Mouse (Mus musculus) MEL (cell line): ENCODE measurements around the gene Timp2. TPM values are rescaled to one million over a fixed set of nuclear protein-coding genes. Genes with fewer than 3 reads are reported as not detected.

Experiments
- DNase-seq: peaks from one replicate; pipeline ENCODE4 v3.0.0; 2011; ENCODE audit warnings: low read depth, low spot score
- H3K27ac ChIP-seq: 2 replicates; pipeline ENCODE4 v1.5.1; 2012; ENCODE audit warnings: low read depth, mild to moderate bottlenecking, control low read depth, low read length, moderate library complexity; ENCODE audit not compliant: control insufficient read depth
- H3K27me3 ChIP-seq, 2 experiments: fragments of 150-350 bp in 1 of 2; sonication (generic) in 1 of 2; 2 replicates each; pipeline ENCODE4 v1.6.1; 2012; ENCODE audit warnings: low read length in 2 of 2, mild to moderate bottlenecking in 2 of 2, improper control_type of control experiment in 1 of 2, moderate library complexity in 1 of 2; ENCODE audit not compliant: insufficient read depth in 2 of 2, control insufficient read depth in 1 of 2
- H3K36me3 ChIP-seq, 2 experiments: 2 replicates each; pipeline ENCODE4 v1.6.1; 2012 to 2014; ENCODE audit warnings: low read length in 2 of 2, improper control_type of control experiment in 1 of 2, inconsistent platforms in 1 of 2, mild to moderate bottlenecking in 1 of 2; ENCODE audit not compliant: insufficient read depth in 2 of 2, control insufficient read depth in 1 of 2
- H3K4me1 ChIP-seq, 2 experiments: fragments of 150-350 bp in 1 of 2; sonication (generic) in 1 of 2; 2 replicates each; pipeline ENCODE4 v1.6.1; 2012; ENCODE audit warnings: low read length in 2 of 2, improper control_type of control experiment in 1 of 2, mild to moderate bottlenecking in 1 of 2; ENCODE audit not compliant: insufficient read depth in 2 of 2, control insufficient read depth in 1 of 2
- H3K4me3 ChIP-seq, 2 experiments: fragments of 150-350 bp in 1 of 2; sonication (generic) in 1 of 2; 2 replicates each; pipeline ENCODE4 v1.5.1; 2012; ENCODE audit warnings: low read depth in 2 of 2, low read length in 2 of 2, mild to moderate bottlenecking in 2 of 2, moderate library complexity in 2 of 2, control low read depth in 1 of 2, improper control_type of control experiment in 1 of 2; ENCODE audit not compliant: control insufficient read depth in 1 of 2, insufficient read depth in 1 of 2
- H3K79me2 ChIP-seq: 2 replicates; pipeline ENCODE4 v1.6.1; 2012; ENCODE audit warnings: mild to moderate bottlenecking, low read length, moderate library complexity; ENCODE audit not compliant: control insufficient read depth, poor library complexity, insufficient read depth
- H3K9ac ChIP-seq: 2 replicates; pipeline ENCODE4 v1.6.1; 2012; ENCODE audit warnings: low read depth, mild to moderate bottlenecking, control low read depth, low read length, moderate library complexity; ENCODE audit not compliant: control insufficient read depth, poor library complexity, severe bottlenecking
- H3K9me3 ChIP-seq: fragments of 150-350 bp; sonication (generic); replicated peaks from 2 replicates; pipeline ENCODE4 v1.6.1; 2012; ENCODE audit warnings: mild to moderate bottlenecking, low read length, improper control_type of control experiment, moderate library complexity; ENCODE audit not compliant: insufficient read depth
- CHD1 ChIP-seq: IDR thresholded peaks from 2 replicates; pipeline ENCODE4 v1.6.1; 2012; ENCODE audit warnings: low read depth, mild to moderate bottlenecking, inconsistent platforms, low read length, improper control_type of control experiment
- CHD2 ChIP-seq: IDR thresholded peaks from 2 replicates; pipeline ENCODE4 v1.6.1; 2011; ENCODE audit warnings: low read length, improper control_type of control experiment
- E2F4 ChIP-seq: IDR thresholded peaks from 2 replicates; pipeline ENCODE4 v1.6.1; 2011; ENCODE audit warnings: low read depth, low read length, improper control_type of control experiment, borderline replicate concordance
- EP300 ChIP-seq, 2 experiments: IDR thresholded peaks; 2 replicates each; pipeline ENCODE4 v1.6.1; 2011; ENCODE audit warnings: improper control_type of control experiment in 2 of 2, low read length in 2 of 2, low read depth in 1 of 2, mild to moderate bottlenecking in 1 of 2
- ETS1 ChIP-seq: IDR thresholded peaks from 2 replicates; pipeline ENCODE4 v1.6.1; 2012; ENCODE audit warnings: low read depth, mild to moderate bottlenecking, inconsistent platforms, low read length, improper control_type of control experiment, moderate library complexity
- GATA1 ChIP-seq: IDR thresholded peaks from 2 replicates; pipeline ENCODE4 v1.6.1; 2011; ENCODE audit warnings: low read depth, low read length, improper control_type of control experiment
- KAT2A ChIP-seq: conservative IDR thresholded peaks from 2 replicates; pipeline ENCODE4 v1.6.1; 2012; ENCODE audit warnings: low read depth, low read length, improper control_type of control experiment, inconsistent platforms
- MAFK ChIP-seq: IDR thresholded peaks from 2 replicates; pipeline ENCODE4 v1.6.1; 2011; ENCODE audit warnings: low read depth, mild to moderate bottlenecking, low read length, improper control_type of control experiment, borderline replicate concordance
- MAX ChIP-seq: IDR thresholded peaks from 2 replicates; pipeline ENCODE4 v1.6.1; 2011; ENCODE audit warnings: low read length, improper control_type of control experiment
- MAZ ChIP-seq: IDR thresholded peaks from 2 replicates; pipeline ENCODE4 v1.6.1; 2012; ENCODE audit warnings: low read depth, mild to moderate bottlenecking, inconsistent platforms, low read length, improper control_type of control experiment
- MEF2A ChIP-seq: IDR thresholded peaks from 2 replicates; pipeline ENCODE4 v1.6.1; 2014; ENCODE audit warnings: low read depth, mild to moderate bottlenecking, inconsistent platforms, low read length, improper control_type of control experiment; ENCODE audit not compliant: poor library complexity, insufficient replicate concordance, severe bottlenecking; ENCODE audit errors: extremely low read depth
- MYC ChIP-seq: IDR thresholded peaks from 2 replicates; pipeline ENCODE4 v1.6.1; 2011; ENCODE audit warnings: low read depth, mild to moderate bottlenecking, low read length, improper control_type of control experiment, moderate library complexity
- NELFE ChIP-seq: IDR thresholded peaks from 2 replicates; pipeline ENCODE4 v1.6.1; 2011; ENCODE audit warnings: low read depth, low read length, improper control_type of control experiment
- POLR2A ChIP-seq, 2 experiments: IDR thresholded peaks; 2 replicates each; pipeline ENCODE4 v1.6.1; 2011 to 2012; ENCODE audit warnings: low read length in 2 of 2, mild to moderate bottlenecking in 2 of 2, control low read depth in 1 of 2, improper control_type of control experiment in 1 of 2, low read depth in 1 of 2, moderate library complexity in 1 of 2; ENCODE audit not compliant: control insufficient read depth in 1 of 2, insufficient read depth in 1 of 2, poor library complexity in 1 of 2
- RAD21 ChIP-seq: IDR thresholded peaks from 2 replicates; pipeline ENCODE4 v1.6.1; 2011; ENCODE audit warnings: mild to moderate bottlenecking, low read depth, low read length, improper control_type of control experiment
- RCOR1 ChIP-seq: IDR thresholded peaks from 2 replicates; pipeline ENCODE4 v1.6.1; 2012; ENCODE audit warnings: low read depth, mild to moderate bottlenecking, inconsistent platforms, low read length, improper control_type of control experiment
- TAL1 ChIP-seq: IDR thresholded peaks from 2 replicates; pipeline ENCODE4 v1.6.1; 2012; ENCODE audit warnings: mild to moderate bottlenecking, inconsistent platforms, low read length, moderate library complexity, mixed read lengths
- TBP ChIP-seq: IDR thresholded peaks from 2 replicates; pipeline ENCODE4 v1.8.0; 2011; ENCODE audit warnings: low read depth, low read length, improper control_type of control experiment
- TCF12 ChIP-seq: IDR thresholded peaks from 2 replicates; pipeline ENCODE4 v1.6.1; 2014; ENCODE audit warnings: low read depth, mild to moderate bottlenecking, inconsistent platforms, low read length, improper control_type of control experiment, moderate library complexity
- UBTF ChIP-seq: IDR thresholded peaks from 2 replicates; pipeline ENCODE4 v1.6.1; 2012; ENCODE audit warnings: low read depth, mild to moderate bottlenecking, inconsistent platforms, low read length, improper control_type of control experiment, moderate library complexity, borderline replicate concordance; ENCODE audit not compliant: insufficient read depth
- USF1 ChIP-seq: IDR thresholded peaks from 2 replicates; pipeline ENCODE4 v1.6.1; 2014; ENCODE audit warnings: low read depth, mild to moderate bottlenecking, inconsistent platforms, low read length, improper control_type of control experiment, moderate library complexity
- USF2 ChIP-seq, 2 experiments: IDR thresholded peaks; 2 replicates each; pipeline ENCODE4 v1.6.1; 2011 to 2012; ENCODE audit warnings: improper control_type of control experiment in 2 of 2, low read length in 2 of 2, borderline replicate concordance in 1 of 2, inconsistent platforms in 1 of 2, low read depth in 1 of 2, mild to moderate bottlenecking in 1 of 2; ENCODE audit not compliant: insufficient read depth in 1 of 2
- polyA plus RNA-seq, 2 experiments: library from polyadenylated mRNA; stranded (reverse) in 1 of 2; unstranded in 1 of 2; fragments of >175 nt in 1 of 2; fragments of >200 nt in 1 of 2; gene quantifications; 2 replicates each; pipeline versions ENCODE4 v1.2.1 to v1.2.4; 2012; ENCODE audit warnings: low replicate concordance in 2 of 2, low read depth in 1 of 2; ENCODE audit not compliant: insufficient read length in 2 of 2, insufficient read depth in 1 of 2, missing spikeins in 1 of 2
- total RNA-seq: library from RNA; depleted of rRNA; stranded (reverse); fragments of 300-350 nt; gene quantifications from 2 replicates; pipeline ENCODE4 v1.2.3, GENCODE M21; 2012

Gene Timp2
- total and polyA plus RNA-seq, 3 experiments, result not detected

- Histone ChIP-seq H3K27ac (peak overlapping the region; percentile 6), H3K4me3 (no peak overlapping the region), H3K9me3 (no peaks in the 10 kb centered on the region), H3K4me1 (peaks cover 6 to 13% of the 10 kb centered on the region in 2 experiments; a peak in 3 of 4 replicates), H3K36me3 (peaks cover 0 to 10% of the 10 kb centered on the region in 2 experiments; a peak in 2 of 4 replicates), H3K9ac (0 out of 2 replicates have a peak overlapping the region, but pooled peaks have one; percentile 4), H3K79me2 (no peaks in the 10 kb centered on the region), H3K27me3 (no peaks in the 10 kb centered on the region; a peak in 2 of 4 replicates)
- peak; percentile 69 for DNase-seq
- TF ChIP-seq TAL1 (no peak), MEF2A (no peak), EP300 (IDR thresholded peaks at IDR 0.05; ENCODE audit: low read depth in 1 of 2, low read length in 2 of 2) (peak in 1 of 2 experiments; percentile 11; a peak in 1 of 4 replicates), CHD2 (no peak), MAZ (peak; percentile 42; the same call in 1 of the 2 replicates), ETS1 (0 out of 2 replicates have a peak, but pooled peaks have one; percentile 12), MAFK (peak; percentile 82), USF2 (IDR thresholded peaks at IDR 0.05; ENCODE audit: borderline replicate concordance in 1 of 2, insufficient read depth in 1 of 2, low read depth in 1 of 2, low read length in 2 of 2) (no peak), POLR2A (IDR thresholded peaks at IDR 0.05; ENCODE audit: control insufficient read depth in 1 of 2, insufficient read depth in 1 of 2, low read depth in 1 of 2, low read length in 2 of 2, poor library complexity in 1 of 2) (peak in 1 of 2 experiments; percentile 43; a peak in 1 of 4 replicates), RAD21 (no peak), NELFE (peak; percentile 33; the same call in 1 of the 2 replicates)
Measured at GRCm38 (mm10) chr11:118348877-118349276, 6.7 kb downstream of the Timp2 start.

- H3K79me2 ChIP-seq, result no peaks in the 10 kb centered on the region
- 0 out of 2 replicates have a peak overlapping the region, but pooled peaks have one; percentile 4 for H3K9ac ChIP-seq
- peaks cover 0 to 10% of the 10 kb centered on the region in 2 experiments; a peak in 2 of 4 replicates for H3K36me3 ChIP-seq
- TF ChIP-seq TBP (0 out of 2 replicates have a peak, but pooled peaks have one; percentile 16), GATA1 (peak; percentile 31; the same call in 1 of the 2 replicates), KAT2A (no peak), TCF12 (peak; percentile 47), RCOR1 (no peak), ETS1 (0 out of 2 replicates have a peak, but pooled peaks have one; percentile 34), CHD1 (no peak), MAX (no peak), USF1 (no peak), E2F4 (no peak), EP300 (IDR thresholded peaks at IDR 0.05; ENCODE audit: low read depth in 1 of 2, low read length in 2 of 2) (peak in 1 of 2 experiments; percentile 35; a peak in 1 of 4 replicates), UBTF (no peak), MYC (peak; percentile 29; the same call in 1 of the 2 replicates)
- peak; percentile 69 for DNase-seq
- H3K4me1 ChIP-seq, result peaks cover 6 to 13% of the 10 kb centered on the region in 2 experiments; a peak in 3 of 4 replicates
- H3K27me3 ChIP-seq, result peaks cover under 1 to 2% of the 10 kb centered on the region in 2 experiments; a peak in 2 of 4 replicates
- H3K9me3 ChIP-seq, result no peaks in the 10 kb centered on the region
- peak overlapping the region; percentile 6 for H3K27ac ChIP-seq
- H3K4me3 ChIP-seq, result no peak overlapping the region
Measured at GRCm38 (mm10) chr11:118348419-118348818, 7.1 kb downstream of the Timp2 start.
